Mouse (Mus musculus) cortical plate, adult 2 months (tissue): ENCODE data around the gene Tmem229b.

Experiments
- CTCF ChIP-seq: fragments of 200-500 bp; IDR thresholded peaks from 2 replicates; pipeline ENCODE4 v1.5.1; 2011; ENCODE audit warnings: mild to moderate bottlenecking, control low read depth, low read length; ENCODE audit not compliant: insufficient read depth; ENCODE audit errors: extremely low read depth
- POLR2A ChIP-seq: fragments of 200-500 bp; IDR thresholded peaks from 2 replicates; pipeline ENCODE4 v1.6.1; 2011; ENCODE audit warnings: mild to moderate bottlenecking, low read length, control low read depth; ENCODE audit not compliant: insufficient read depth; ENCODE audit errors: extremely low read depth

DNA sequence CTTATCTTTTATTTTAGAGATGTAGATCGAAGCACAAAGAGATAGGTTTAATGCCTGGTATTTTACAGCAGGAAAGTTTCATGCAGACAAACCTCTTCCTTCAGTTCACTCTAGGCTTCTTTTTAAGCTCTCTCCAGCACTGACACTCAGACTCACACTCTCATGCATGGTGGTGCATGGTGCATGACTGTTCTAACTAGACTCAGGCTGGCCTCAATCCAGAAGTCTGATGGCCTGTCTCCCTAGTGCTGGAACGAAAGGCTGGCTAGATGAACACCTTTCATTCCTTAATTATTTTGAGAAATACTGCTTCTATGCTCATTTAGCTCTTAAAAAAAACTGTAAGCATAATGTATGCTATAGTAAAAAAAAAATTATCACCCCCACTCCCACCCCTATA, 44.6 kb upstream of the Tmem229b start:
- TF ChIP-seq CTCF, result no peak
- TF ChIP-seq POLR2A, result no peak
